Mouse (Mus musculus) stomach, postnatal 0 days (tissue): ENCODE measurements around the gene Ptges3. TPM values are rescaled to one million over a fixed set of nuclear protein-coding genes. Genes with fewer than 3 reads are reported as not detected.

Experiments
- ATAC-seq: fragments of 200-750 bp; cut with Nextera tagmentation; 2 replicates; pipeline ENCODE4 v1.8.0; 2017; ENCODE audit not compliant: low FRiP score, low TSS enrichment
- DNase-seq: peaks from one replicate; pipeline ENCODE4 v3.0.0-alpha.2; 2016; ENCODE audit warnings: low spot score
- H3K27ac ChIP-seq: fragments of 300-500 bp; sonication (generic); replicated peaks from 2 replicates; pipeline ENCODE4 v1.5.1; 2014; ENCODE audit warnings: mild to moderate bottlenecking, control low read depth
- H3K27me3 ChIP-seq: fragments of 300-500 bp; sonication (generic); 2 replicates; pipeline ENCODE4 v1.6.1; 2014; ENCODE audit warnings: low read length; ENCODE audit not compliant: control insufficient read depth, insufficient read depth
- H3K36me3 ChIP-seq: fragments of 300-500 bp; sonication (generic); 2 replicates; pipeline ENCODE4 v1.6.1; 2014; ENCODE audit warnings: low read length, mixed read lengths; ENCODE audit not compliant: control insufficient read depth, insufficient read depth
- H3K4me1 ChIP-seq: fragments of 300-500 bp; sonication (generic); replicated peaks from 2 replicates; pipeline ENCODE4 v1.6.1; 2014; ENCODE audit warnings: antibody characterized with exemption; ENCODE audit not compliant: control insufficient read depth, insufficient read depth
- H3K4me2 ChIP-seq: fragments of 300-500 bp; sonication (generic); replicated peaks from 2 replicates; pipeline ENCODE4 v1.6.1; 2014; ENCODE audit warnings: low read depth, mild to moderate bottlenecking, control low read depth, moderate library complexity
- H3K4me3 ChIP-seq: fragments of 300-500 bp; sonication (generic); 2 replicates; pipeline ENCODE4 v1.5.1; 2014; ENCODE audit warnings: low read depth, low read length, control low read depth
- H3K9ac ChIP-seq: fragments of 300-500 bp; sonication (generic); 2 replicates; pipeline ENCODE4 v1.6.1; 2014; ENCODE audit warnings: mild to moderate bottlenecking, low read length, control low read depth, mixed read lengths
- H3K9me3 ChIP-seq: fragments of 300-500 bp; sonication (generic); 2 replicates; pipeline ENCODE4 v1.6.1; 2016; ENCODE audit warnings: low read length; ENCODE audit not compliant: control insufficient read depth
- CTCF ChIP-seq: IDR thresholded peaks from 2 replicates; pipeline ENCODE4 v1.5.1; 2016; ENCODE audit warnings: antibody characterized with exemption, low read depth, mild to moderate bottlenecking, moderate library complexity
- EP300 ChIP-seq: optimal IDR thresholded peaks from 2 replicates; pipeline ENCODE3; 2016; ENCODE audit warnings: antibody characterized with exemption
- WGBS: fragments of 180-500 bp; shearing (Covaris S2); extraction: QIAGEN DNeasy Blood & Tissue Kit; methylation state at CpG from one replicate; pipeline ENCODE4 v1.1.7; 2014; 5-methylcytosine and 5-hydroxymethylcytosine counted together
- microRNA counts: library from miRNA; unstranded; fragments of <30 nt; microRNA quantifications from one replicate; lab custom pipeline; 2015
- microRNA-seq: library from miRNA; unstranded; fragments of <30 nt; microRNA quantifications from one replicate; pipeline ENCODE4, GENCODE M21; 2016
- polyA plus RNA-seq: library from polyadenylated mRNA; unstranded; fragments of >200 nt; fragmentation: Nextera tagmentation; extraction: Ambion mirVana; gene quantifications from 2 replicates; pipeline ENCODE4 v1.2.1, GENCODE M21; 2015

Ptges3 gene
- polyA plus RNA-seq, 1 experiment from 2014 or later, result 316 TPM

- H3K4me1 ChIP-seq, result no peaks in the 10 kb centered on the region
- H3K9ac ChIP-seq, result no peak overlapping the region
- H3K9me3 ChIP-seq, result no peaks in the 10 kb centered on the region
- ATAC-seq, result no peak
- TF ChIP-seq EP300 (no peak), CTCF (no peak)
- H3K27ac ChIP-seq, result no peak overlapping the region
- DNase-seq, result no peak
- no peaks in the 10 kb centered on the region for H3K27me3 ChIP-seq
- peaks cover 55% of the 10 kb centered on the region for H3K36me3 ChIP-seq
- H3K4me3 ChIP-seq, result no peak overlapping the region
- no peak overlapping the region for H3K4me2 ChIP-seq
- 90% methylated on average over 14 of the region's 14 CpGs for WGBS
Observed at GRCm38 (mm10) chr10:128125951-128126350, 67.2 kb downstream of the Ptges3 start.

MicroRNAs encoded within 50 kb of the gene (microRNA counts, 519-probe panel; counts per million panel counts)
- not detected for microRNA mmu-miR-677 (lab: Ali Mortazavi, UCI)

Small RNAs within 50 kb of the gene (microRNA-seq; reads per million reads assigned to microRNA genes)
- gene Mir677, result 10.0 reads per million, percentile 16 among the genes with 10 or more reads in this experiment

Other genes with a start within 250 kb of the Ptges3 start
- gene Rdh19, start 209.0 kb upstream of the Ptges3 start, polyA plus RNA-seq, result not detected in 2 replicates
- gene Rdh16f2, start 192.5 kb upstream of the Ptges3 start, polyA plus RNA-seq, result not detected in 2 replicates
- 1.9 and 2.1 TPM in 2 replicates for gene Rdh7, start 170.1 kb upstream of the Ptges3 start, polyA plus RNA-seq
- 24.6 and 24.7 TPM in 2 replicates for gene Sdr9c7, start 160.4 kb upstream of the Ptges3 start, polyA plus RNA-seq
- 5.0 and 5.7 TPM in 2 replicates for gene Hsd17b6, start 51.3 kb upstream of the Ptges3 start, polyA plus RNA-seq
- gene Prim1, start 43.8 kb upstream of the Ptges3 start, polyA plus RNA-seq, result 27.3 and 27.4 TPM in 2 replicates
- 618 and 628 TPM in 2 replicates for gene Naca, start 23.4 kb upstream of the Ptges3 start, polyA plus RNA-seq
- gene Atp5b, start 24.3 kb downstream of the Ptges3 start, polyA plus RNA-seq, result 2,044 and 2,075 TPM in 2 replicates
- 5.5 and 7.9 TPM in 2 replicates for gene Baz2a, start 32.6 kb downstream of the Ptges3 start, polyA plus RNA-seq
- gene Rbms2, start 121.3 kb downstream of the Ptges3 start, polyA plus RNA-seq, result 15.5 and 17.0 TPM in 2 replicates
- gene Gls2, start 135.5 kb downstream of the Ptges3 start, polyA plus RNA-seq, result 0.53 and 0.64 TPM in 2 replicates
- 25.6 and 26.1 TPM in 2 replicates for gene Spryd4, start 152.9 kb downstream of the Ptges3 start, polyA plus RNA-seq
- gene Mip, start 166.9 kb downstream of the Ptges3 start, polyA plus RNA-seq, result not detected in 2 replicates
- gene Timeless, start 173.1 kb downstream of the Ptges3 start, polyA plus RNA-seq, result 8.9 and 10.5 TPM in 2 replicates
- 0.13 TPM in 1 of 2 replicates, not detected in the other for gene Apon, start 195.1 kb downstream of the Ptges3 start, polyA plus RNA-seq
- gene Apof, start 209.7 kb downstream of the Ptges3 start, polyA plus RNA-seq, result 1.1 and 2.5 TPM in 2 replicates
- gene Stat2, start 211.6 kb downstream of the Ptges3 start, polyA plus RNA-seq, result 7.8 and 8.6 TPM in 2 replicates
- gene Il23a, start 239.8 kb downstream of the Ptges3 start, polyA plus RNA-seq, result 0.33 and 0.35 TPM in 2 replicates
- gene Pan2, start 244.4 kb downstream of the Ptges3 start, polyA plus RNA-seq, result 12.6 and 14.1 TPM in 2 replicates